Mouse (Mus musculus): Measurements from ENCODE around the gene Plxnb3. TPM values are rescaled to one million over a fixed set of nuclear protein-coding genes. Genes with fewer than 3 reads are reported as not detected.
A peak's percentile ranks its signal among the peaks of the same experiment; 100 is the strongest.

The Plxnb3 gene
- polyA plus RNA-seq, 1 experiment from 2014 or later = 1.1 TPM

DNA sequence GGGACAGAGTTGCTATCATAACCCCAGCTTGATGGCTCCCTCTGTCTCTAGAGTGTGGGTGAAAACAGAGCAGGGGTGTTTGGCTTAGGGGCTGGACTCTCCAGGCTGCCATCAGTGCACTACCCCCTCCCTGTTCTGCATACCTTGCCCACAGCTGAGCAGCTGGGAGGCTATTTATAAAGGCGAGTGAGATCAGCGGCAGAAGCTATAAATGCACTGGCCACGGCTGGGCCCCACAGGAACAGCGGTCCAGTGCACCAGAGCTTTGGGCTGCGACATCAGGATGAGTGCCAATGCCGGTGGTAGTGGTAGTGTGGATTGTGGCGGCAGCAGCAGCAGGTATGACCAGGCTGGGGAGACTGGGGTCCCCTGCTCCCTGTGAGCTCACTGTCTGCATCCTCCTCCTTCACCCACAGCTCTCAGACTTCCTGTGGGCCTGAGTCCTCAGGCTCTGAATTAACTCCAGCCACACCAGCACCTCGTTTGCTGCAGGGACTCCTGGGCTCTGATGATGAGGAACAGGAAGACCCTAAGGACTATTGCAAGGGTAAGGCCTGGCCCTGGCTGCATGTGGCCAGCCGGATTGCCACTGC, 17.4 kb downstream of the Plxnb3 start, which contains the start of gene Srpk3:
Gene Srpk3 (plus strand): TSS at position 238 of the 593 bp plus-strand sequence.
- no peak within 1 kb of the TSS; the same call in 1 of the 2 replicates for H3K27ac ChIP-seq (replicated peaks; ENCODE audit: low read depth, low read length)
- peak; percentile 13 for DNase-seq (ENCODE audit: low spot score)
- H3K9ac ChIP-seq (ENCODE audit: low read depth, low read length) = no peak within 1 kb of the TSS
- no peak within 1 kb of the TSS for H3K4me2 ChIP-seq (ENCODE audit: low read depth, low read length)
- H3K9me3 ChIP-seq (ENCODE audit: control insufficient read depth, low read length) = no peaks in the 10 kb centered on the region
- H3K4me1 ChIP-seq (ENCODE audit: control insufficient read depth, insufficient read depth, low read length) = no peaks in the 10 kb centered on the region
- 47% methylated on average over 6 of the region's 9 CpGs for WGBS
- H3K27me3 ChIP-seq (replicated peaks; ENCODE audit: control insufficient read depth, insufficient read depth, low read length) = no peaks in the 10 kb centered on the region
- H3K4me3 ChIP-seq (ENCODE audit: low read depth, low read length) = no peak within 1 kb of the TSS
- ATAC-seq (ENCODE audit: low read depth) = peak; percentile 60
- H3K36me3 ChIP-seq (ENCODE audit: control insufficient read depth, insufficient read depth, low read length) = peaks cover 18% of the 10 kb centered on the region; the same call in 1 of the 2 replicates

- ATAC-seq (ENCODE audit: low read depth) = peak; percentile 64
- Histone ChIP-seq H3K4me3 (ENCODE audit: low read depth, low read length) (no peak overlapping the region), H3K27me3 (replicated peaks; ENCODE audit: control insufficient read depth, insufficient read depth, low read length) (no peaks in the 10 kb centered on the region), H3K27ac (replicated peaks; ENCODE audit: low read depth, low read length) (no peak overlapping the region; the same call in 1 of the 2 replicates), H3K36me3 (ENCODE audit: control insufficient read depth, insufficient read depth, low read length) (peaks cover 24% of the 10 kb centered on the region), H3K4me2 (ENCODE audit: low read depth, low read length) (no peak overlapping the region), H3K9me3 (ENCODE audit: control insufficient read depth, low read length) (no peaks in the 10 kb centered on the region), H3K9ac (ENCODE audit: low read depth, low read length) (no peak overlapping the region), H3K4me1 (ENCODE audit: control insufficient read depth, insufficient read depth, low read length) (no peaks in the 10 kb centered on the region)
- DNase-seq (ENCODE audit: low spot score) = peak; percentile 29
- WGBS = 74% methylated on average over 10 of the region's 10 CpGs
These were observed 18.1 kb downstream of the Plxnb3 start for GRCm38 (mm10) chrX:73774802-73775483.

GRCm38 (mm10) chrX:73782227-73782626, 25.3 kb downstream of the Plxnb3 start:
- H3K36me3 ChIP-seq (ENCODE audit: control insufficient read depth, insufficient read depth, low read length) = peaks cover 47% of the 10 kb centered on the region
- H3K27me3 ChIP-seq (replicated peaks; ENCODE audit: control insufficient read depth, insufficient read depth, low read length) = no peaks in the 10 kb centered on the region
- 92% methylated on average over 3 of the region's 3 CpGs for WGBS
- no peak for DNase-seq (ENCODE audit: low spot score)
- no peaks in the 10 kb centered on the region for H3K9me3 ChIP-seq (ENCODE audit: control insufficient read depth, low read length)
- no peak overlapping the region for H3K9ac ChIP-seq (ENCODE audit: low read depth, low read length)
- no peak overlapping the region for H3K4me2 ChIP-seq (ENCODE audit: low read depth, low read length)
- ATAC-seq (ENCODE audit: low read depth) = no peak
- H3K4me1 ChIP-seq (ENCODE audit: control insufficient read depth, insufficient read depth, low read length) = no peaks in the 10 kb centered on the region
- no peak overlapping the region for H3K4me3 ChIP-seq (ENCODE audit: low read depth, low read length)
- no peak overlapping the region for H3K27ac ChIP-seq (replicated peaks; ENCODE audit: low read depth, low read length)

DNA sequence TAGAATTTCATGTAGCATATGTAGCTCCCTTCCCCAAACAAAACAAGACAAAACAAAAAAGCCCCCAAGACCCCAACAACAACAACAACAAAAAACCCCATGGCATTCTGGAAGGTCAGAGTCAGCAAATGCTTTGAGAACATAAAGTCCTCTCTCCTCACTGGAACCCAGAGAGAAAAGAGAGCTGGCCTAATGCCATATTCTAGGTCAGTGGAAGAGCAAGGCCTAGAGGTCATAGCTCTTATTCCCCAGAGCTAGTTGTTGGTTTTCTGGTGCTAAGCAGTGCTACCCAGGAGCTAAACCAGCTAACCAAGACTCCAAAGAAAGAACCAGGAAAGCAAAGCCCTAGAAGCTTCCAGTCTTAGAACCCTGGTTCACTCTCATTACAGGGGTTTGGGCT, 28.8 kb downstream of the Plxnb3 start:
- peak overlapping the region; percentile 74 for H3K9ac ChIP-seq (ENCODE audit: low read depth, low read length)

GRCm38 (mm10) chrX:73786364-73787224, 29.7 kb downstream of the Plxnb3 start, which contains the start of the genes Idh3g and Ssr4:
TSS of gene Idh3g (minus strand) at chrX:73786897.
TSS of gene Ssr4 (plus strand) at chrX:73787028.
- Histone ChIP-seq H3K9me3 (ENCODE audit: control insufficient read depth, low read length) (no peaks in the 10 kb centered on the region), H3K36me3 (ENCODE audit: control insufficient read depth, insufficient read depth, low read length) (peaks cover 27% of the 10 kb centered on the region; the same call in 1 of the 2 replicates), H3K4me3 (ENCODE audit: low read depth, low read length) (peak within 1 kb of the TSS; percentile 60), H3K4me1 (ENCODE audit: control insufficient read depth, insufficient read depth, low read length) (no peaks in the 10 kb centered on the region), H3K27ac (replicated peaks; ENCODE audit: low read depth, low read length) (peak within 1 kb of the TSS; percentile 87), H3K27me3 (replicated peaks; ENCODE audit: control insufficient read depth, insufficient read depth, low read length) (no peaks in the 10 kb centered on the region), H3K4me2 (ENCODE audit: low read depth, low read length) (peak within 1 kb of the TSS; percentile 59), H3K9ac (ENCODE audit: low read depth, low read length) (peak within 1 kb of the TSS; percentile 74)
- WGBS = 16% methylated on average over 34 of the region's 52 CpGs
- peak; percentile 97 for DNase-seq (ENCODE audit: low spot score)
- peak; percentile 97 for ATAC-seq (ENCODE audit: low read depth)

More for the DNA sequence above, 28.8 kb downstream of the Plxnb3 start:
- no peaks in the 10 kb centered on the region for H3K4me1 ChIP-seq (ENCODE audit: control insufficient read depth, insufficient read depth, low read length)
- ATAC-seq (ENCODE audit: low read depth) (no peak), DNase-seq (ENCODE audit: low spot score) (no peak)
- no peaks in the 10 kb centered on the region for H3K9me3 ChIP-seq (ENCODE audit: control insufficient read depth, low read length)
- H3K27me3 ChIP-seq (replicated peaks; ENCODE audit: control insufficient read depth, insufficient read depth, low read length) = no peaks in the 10 kb centered on the region
- H3K4me3 ChIP-seq (ENCODE audit: low read depth, low read length) = peak overlapping the region; percentile 60
- H3K4me2 ChIP-seq (ENCODE audit: low read depth, low read length) = peak overlapping the region; percentile 59
- peaks cover 30% of the 10 kb centered on the region; the same call in 1 of the 2 replicates for H3K36me3 ChIP-seq (ENCODE audit: control insufficient read depth, insufficient read depth, low read length)
- no peak overlapping the region; the same call in 1 of the 2 replicates for H3K27ac ChIP-seq (replicated peaks; ENCODE audit: low read depth, low read length)

DNA sequence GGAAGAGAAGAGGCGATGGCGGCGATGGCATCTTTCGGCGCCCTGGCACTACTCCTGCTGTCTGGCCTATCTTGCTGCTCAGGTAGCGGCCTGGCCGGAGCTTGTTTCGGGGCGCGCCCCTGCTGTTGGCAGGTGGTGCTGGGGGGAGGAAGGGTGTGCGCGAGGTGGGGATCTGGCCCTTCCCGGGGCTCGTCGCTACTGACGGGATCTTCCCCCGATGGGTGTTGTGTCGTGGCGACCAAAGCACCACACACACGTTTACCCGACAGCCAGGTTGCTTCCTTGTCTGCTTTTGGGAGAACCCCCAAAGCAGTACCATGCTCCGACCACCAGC, 30.3 kb downstream of the Plxnb3 start:
- H3K27me3 ChIP-seq (replicated peaks; ENCODE audit: control insufficient read depth, insufficient read depth, low read length) = no peaks in the 10 kb centered on the region
- DNase-seq (ENCODE audit: low spot score) = no peak
- peak overlapping the region; percentile 60 for H3K4me3 ChIP-seq (ENCODE audit: low read depth, low read length)
- no peaks in the 10 kb centered on the region for H3K4me1 ChIP-seq (ENCODE audit: control insufficient read depth, insufficient read depth, low read length)
- peaks cover 21% of the 10 kb centered on the region; the same call in 1 of the 2 replicates for H3K36me3 ChIP-seq (ENCODE audit: control insufficient read depth, insufficient read depth, low read length)
- 29% methylated on average over 16 of the region's 22 CpGs for WGBS
- no peaks in the 10 kb centered on the region for H3K9me3 ChIP-seq (ENCODE audit: control insufficient read depth, low read length)
- peak; percentile 19; the same call in 1 of the 2 replicates for ATAC-seq (ENCODE audit: low read depth)
- H3K9ac ChIP-seq (ENCODE audit: low read depth, low read length) = peak overlapping the region; percentile 74
- H3K4me2 ChIP-seq (ENCODE audit: low read depth, low read length) = peak overlapping the region; percentile 59
- H3K27ac ChIP-seq (replicated peaks; ENCODE audit: low read depth, low read length) = peak overlapping the region; percentile 87

DNA sequence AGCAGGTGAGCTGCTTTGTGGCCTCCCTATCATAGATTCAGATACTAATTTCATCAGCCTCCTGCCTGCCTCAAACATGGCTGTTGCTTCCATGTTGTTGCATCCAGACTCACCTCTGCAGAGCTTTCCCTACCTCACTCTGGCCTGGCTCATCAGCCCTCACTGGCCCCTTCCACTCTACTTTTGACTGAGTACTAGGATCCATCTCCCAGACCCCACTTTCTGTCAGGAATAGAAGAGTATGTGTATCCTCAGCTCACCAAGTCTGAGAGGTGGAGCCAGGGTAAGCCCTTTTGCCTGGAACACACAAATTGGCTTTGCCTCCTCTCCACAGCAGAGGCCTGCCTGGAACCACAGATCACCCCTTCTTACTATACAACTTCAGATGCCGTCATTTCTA, 31.6 kb downstream of the Plxnb3 start:
- H3K27me3 ChIP-seq (replicated peaks; ENCODE audit: control insufficient read depth, insufficient read depth, low read length) = no peaks in the 10 kb centered on the region
- H3K27ac ChIP-seq (replicated peaks; ENCODE audit: low read depth, low read length) = no peak overlapping the region
- ATAC-seq (ENCODE audit: low read depth) = no peak
- DNase-seq (ENCODE audit: low spot score) = no peak
- H3K4me2 ChIP-seq (ENCODE audit: low read depth, low read length) = peak overlapping the region; percentile 59
- 0 out of 2 replicates have a peak, but pooled peaks cover 18% of the 10 kb centered on the region for H3K36me3 ChIP-seq (ENCODE audit: control insufficient read depth, insufficient read depth, low read length)
- H3K9ac ChIP-seq (ENCODE audit: low read depth, low read length) = peak overlapping the region; percentile 74; the same call in 1 of the 2 replicates
- H3K4me3 ChIP-seq (ENCODE audit: low read depth, low read length) = 0 out of 2 replicates have a peak overlapping the region, but pooled peaks have one; percentile 60
- H3K9me3 ChIP-seq (ENCODE audit: control insufficient read depth, low read length) = no peaks in the 10 kb centered on the region
- no peaks in the 10 kb centered on the region for H3K4me1 ChIP-seq (ENCODE audit: control insufficient read depth, insufficient read depth, low read length)
- 100% methylated on average over 1 of the region's 1 CpGs for WGBS

DNA sequence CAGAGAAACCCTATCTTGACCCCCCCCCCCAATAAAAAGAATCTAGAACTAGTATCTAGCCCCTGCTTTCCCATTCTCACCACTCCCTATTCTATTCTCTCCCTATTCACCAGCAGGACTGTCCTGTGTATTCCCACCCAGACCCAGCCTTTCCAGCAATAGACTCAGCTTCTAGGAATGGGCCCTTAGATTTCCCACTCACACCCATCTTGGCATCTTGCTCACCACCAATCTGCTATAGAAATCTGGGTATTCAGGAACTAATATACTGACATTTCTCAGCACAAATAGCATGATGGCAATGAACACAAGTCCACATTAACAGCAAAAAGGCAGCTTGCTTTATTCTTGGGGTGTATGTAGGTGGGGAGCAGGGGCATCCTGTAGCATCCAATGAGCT, 36.1 kb downstream of the Plxnb3 start:
- Histone ChIP-seq H3K4me2 (ENCODE audit: low read depth, low read length) (no peak overlapping the region), H3K4me1 (ENCODE audit: control insufficient read depth, insufficient read depth, low read length) (no peaks in the 10 kb centered on the region), H3K36me3 (ENCODE audit: control insufficient read depth, insufficient read depth, low read length) (0 out of 2 replicates have a peak, but pooled peaks cover 18% of the 10 kb centered on the region), H3K4me3 (ENCODE audit: low read depth, low read length) (no peak overlapping the region), H3K27ac (replicated peaks; ENCODE audit: low read depth, low read length) (no peak overlapping the region), H3K27me3 (replicated peaks; ENCODE audit: control insufficient read depth, insufficient read depth, low read length) (no peaks in the 10 kb centered on the region; the same call in 1 of the 2 replicates), H3K9me3 (ENCODE audit: control insufficient read depth, low read length) (no peaks in the 10 kb centered on the region), H3K9ac (ENCODE audit: low read depth, low read length) (no peak overlapping the region)
- no peak for DNase-seq (ENCODE audit: low spot score)
- ATAC-seq (ENCODE audit: low read depth) = no peak

Measured in embryonic facial prominence, embryonic 14.5 days (tissue).